Mouse (Mus musculus): ENCODE measurements at regions not wholly inside any gene's neighbourhood (a gene's known extent, or its start where the extent isn't known, plus 50 kb on each side); places are given as distances from the start of the nearest gene placed in this dataset.

GRCm38 (mm10) chr14:76872510-76872909, 164.1 kb upstream of the Ccdc122 start:
- H3K4me2 ChIP-seq: no peak overlapping the region

DNA sequence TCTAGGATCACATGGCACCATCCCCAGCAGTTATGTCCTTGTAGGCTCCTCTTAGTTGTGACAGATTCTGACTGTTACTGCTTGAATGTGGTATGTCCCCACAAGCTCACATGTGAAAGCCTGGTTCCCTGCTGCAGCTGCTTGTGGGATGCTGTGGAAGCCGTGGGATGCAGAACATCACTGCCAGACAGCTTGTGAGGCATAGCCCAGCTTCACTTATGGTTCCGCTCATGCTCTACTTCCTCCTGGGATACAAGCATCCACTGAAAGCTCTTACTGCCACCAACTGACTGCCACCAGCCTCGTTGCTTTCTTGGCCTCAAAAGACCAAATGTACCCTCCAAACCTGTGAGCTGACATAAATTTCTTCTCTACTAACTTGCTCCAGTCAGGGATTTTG, 167.7 kb upstream of the Ccdc122 start:
- WGBS: 83% methylated on average over 3 of the region's 3 CpGs

More at GRCm38 (mm10) chr14:76872510-76872909, 164.1 kb upstream of the Ccdc122 start:
- ATAC-seq (replicated peaks; ENCODE audit: low FRiP score) (no peak), DNase-seq (ENCODE audit: low spot score) (no peak)
- H3K36me3 ChIP-seq (ENCODE audit: control insufficient read depth, insufficient read depth, low read length): no peaks in the 10 kb centered on the region
- H3K4me1 ChIP-seq (replicated peaks; ENCODE audit: control insufficient read depth, insufficient read depth, low read length): peaks cover 2% of the 10 kb centered on the region; the same call in 1 of the 2 replicates
- H3K27ac ChIP-seq (ENCODE audit: low read depth, low read length): no peak overlapping the region
- H3K9ac ChIP-seq (ENCODE audit: low read depth, low read length): no peak overlapping the region
- 86% methylated on average over 7 of the region's 7 CpGs for WGBS
- H3K4me3 ChIP-seq (ENCODE audit: low read depth, low read length): no peak overlapping the region
- no peaks in the 10 kb centered on the region for H3K9me3 ChIP-seq (ENCODE audit: control insufficient read depth, low read length)
- no peaks in the 10 kb centered on the region for H3K27me3 ChIP-seq (replicated peaks; ENCODE audit: control insufficient read depth, insufficient read depth, low read length)

DNA sequence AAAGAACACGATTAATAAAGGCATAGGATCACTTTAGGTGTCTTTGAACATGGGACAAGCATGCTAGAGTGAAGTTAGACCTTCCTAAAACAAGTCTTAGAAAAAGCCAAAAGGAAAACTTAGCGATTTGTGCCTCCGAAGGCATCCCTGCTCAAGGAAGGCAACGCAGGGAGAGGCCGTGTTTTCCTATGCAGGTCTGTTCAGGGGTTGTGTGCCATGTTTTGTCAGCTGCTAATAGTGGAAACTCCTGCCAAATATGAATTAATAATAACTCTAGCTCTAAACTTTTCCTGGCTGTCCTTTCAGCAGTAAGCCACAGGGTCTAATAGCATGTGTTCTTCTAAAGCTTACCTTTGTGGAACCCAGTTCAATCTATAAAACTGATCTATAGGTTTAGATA, 168.4 kb upstream of the Ccdc122 start:
- Histone ChIP-seq H3K27ac (ENCODE audit: low read depth, low read length) (no peak overlapping the region), H3K4me1 (replicated peaks; ENCODE audit: control insufficient read depth, insufficient read depth, low read length) (no peaks in the 10 kb centered on the region), H3K36me3 (ENCODE audit: control insufficient read depth, insufficient read depth, low read length) (no peaks in the 10 kb centered on the region), H3K9ac (ENCODE audit: low read depth, low read length) (no peak overlapping the region), H3K27me3 (replicated peaks; ENCODE audit: control insufficient read depth, insufficient read depth, low read length) (no peaks in the 10 kb centered on the region), H3K9me3 (ENCODE audit: control insufficient read depth, low read length) (no peaks in the 10 kb centered on the region), H3K4me2 (no peak overlapping the region), H3K4me3 (ENCODE audit: low read depth, low read length) (no peak overlapping the region)
- ATAC-seq (replicated peaks; ENCODE audit: low FRiP score) (no peak), DNase-seq (ENCODE audit: low spot score) (no peak)
- WGBS: 86% methylated on average over 5 of the region's 5 CpGs

More for the DNA sequence above, 167.7 kb upstream of the Ccdc122 start:
- Histone ChIP-seq H3K36me3 (ENCODE audit: control insufficient read depth, insufficient read depth, low read length) (no peaks in the 10 kb centered on the region), H3K9me3 (ENCODE audit: control insufficient read depth, low read length) (no peaks in the 10 kb centered on the region), H3K27ac (ENCODE audit: low read depth, low read length) (no peak overlapping the region), H3K4me2 (no peak overlapping the region), H3K4me1 (replicated peaks; ENCODE audit: control insufficient read depth, insufficient read depth, low read length) (no peaks in the 10 kb centered on the region), H3K9ac (ENCODE audit: low read depth, low read length) (no peak overlapping the region), H3K27me3 (replicated peaks; ENCODE audit: control insufficient read depth, insufficient read depth, low read length) (no peaks in the 10 kb centered on the region), H3K4me3 (ENCODE audit: low read depth, low read length) (no peak overlapping the region)
- ATAC-seq (replicated peaks; ENCODE audit: low FRiP score) (no peak), DNase-seq (ENCODE audit: low spot score) (no peak)

- Histone ChIP-seq H3K36me3 (ENCODE audit: control insufficient read depth, insufficient read depth, low read length) (no peaks in the 10 kb centered on the region), H3K27ac (ENCODE audit: low read depth, low read length) (no peak overlapping the region), H3K9ac (ENCODE audit: low read depth, low read length) (no peak overlapping the region), H3K4me2 (no peak overlapping the region), H3K9me3 (ENCODE audit: control insufficient read depth, low read length) (no peaks in the 10 kb centered on the region), H3K27me3 (replicated peaks; ENCODE audit: control insufficient read depth, insufficient read depth, low read length) (no peaks in the 10 kb centered on the region), H3K4me3 (ENCODE audit: low read depth, low read length) (no peak overlapping the region), H3K4me1 (replicated peaks; ENCODE audit: control insufficient read depth, insufficient read depth, low read length) (no peaks in the 10 kb centered on the region)
- no peak for DNase-seq (ENCODE audit: low spot score)
- no peak for ATAC-seq (replicated peaks; ENCODE audit: low FRiP score)
- WGBS: 62% methylated on average over 4 of the region's 4 CpGs
Observed at GRCm38 (mm10) chr14:76864664-76865063, 171.9 kb upstream of the Ccdc122 start.

DNA sequence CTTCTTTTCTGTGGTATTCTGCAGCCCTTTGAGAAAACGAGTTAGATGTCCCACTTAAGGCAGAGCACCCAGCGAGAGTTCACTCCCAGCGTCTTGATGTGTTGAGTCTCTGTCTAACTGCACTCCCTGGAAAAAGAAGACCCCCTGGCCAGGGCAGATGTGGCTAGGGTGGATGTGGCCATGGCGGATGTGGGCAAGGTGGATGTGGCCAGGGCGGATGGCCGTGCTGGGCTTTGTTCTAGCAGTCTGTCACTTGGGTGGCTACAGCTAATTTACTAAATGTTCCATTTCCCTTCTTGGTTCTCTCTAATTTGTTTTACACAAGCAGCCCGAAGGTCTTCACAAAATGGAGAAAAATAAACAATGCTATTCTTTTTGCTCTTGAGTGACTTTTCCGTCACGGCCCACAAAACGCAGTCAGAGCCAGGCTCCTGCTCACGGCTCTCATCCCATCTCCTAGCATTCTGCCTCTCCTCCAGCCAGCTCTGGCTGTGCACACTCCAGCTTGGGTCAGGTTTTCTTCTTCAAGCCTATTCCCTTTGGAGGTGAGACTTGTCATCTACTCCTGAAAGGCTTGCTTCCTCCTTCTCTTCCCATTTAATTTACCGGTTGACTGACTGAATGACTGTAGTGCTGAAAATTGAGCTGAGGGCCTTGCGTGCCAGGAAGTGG, 173.4 kb upstream of the Ccdc122 start:
- no peaks in the 10 kb centered on the region for H3K9me3 ChIP-seq (ENCODE audit: control insufficient read depth, low read length)
- no peak overlapping the region for H3K9ac ChIP-seq (ENCODE audit: low read depth, low read length)
- no peak for ATAC-seq (replicated peaks; ENCODE audit: low FRiP score)
- no peak overlapping the region for H3K4me2 ChIP-seq
- H3K27ac ChIP-seq (ENCODE audit: low read depth, low read length): no peak overlapping the region
- no peaks in the 10 kb centered on the region for H3K36me3 ChIP-seq (ENCODE audit: control insufficient read depth, insufficient read depth, low read length)
- WGBS: 77% methylated on average over 13 of the region's 13 CpGs
- H3K4me1 ChIP-seq (replicated peaks; ENCODE audit: control insufficient read depth, insufficient read depth, low read length): no peaks in the 10 kb centered on the region
- DNase-seq (ENCODE audit: low spot score): no peak
- H3K4me3 ChIP-seq (ENCODE audit: low read depth, low read length): no peak overlapping the region
- H3K27me3 ChIP-seq (replicated peaks; ENCODE audit: control insufficient read depth, insufficient read depth, low read length): 0 out of 2 replicates have a peak, but pooled peaks cover 2% of the 10 kb centered on the region

GRCm38 (mm10) chr14:76858396-76858795, 178.2 kb upstream of the Ccdc122 start:
- Histone ChIP-seq H3K36me3 (ENCODE audit: control insufficient read depth, insufficient read depth, low read length) (no peaks in the 10 kb centered on the region), H3K4me1 (replicated peaks; ENCODE audit: control insufficient read depth, insufficient read depth, low read length) (peaks cover 7% of the 10 kb centered on the region), H3K4me3 (ENCODE audit: low read depth, low read length) (no peak overlapping the region), H3K27me3 (replicated peaks; ENCODE audit: control insufficient read depth, insufficient read depth, low read length) (0 out of 2 replicates have a peak, but pooled peaks cover 2% of the 10 kb centered on the region), H3K4me2 (no peak overlapping the region), H3K27ac (ENCODE audit: low read depth, low read length) (no peak overlapping the region), H3K9ac (ENCODE audit: low read depth, low read length) (no peak overlapping the region), H3K9me3 (ENCODE audit: control insufficient read depth, low read length) (no peaks in the 10 kb centered on the region)
- 68% methylated on average over 5 of the region's 5 CpGs for WGBS
- no peak for DNase-seq (ENCODE audit: low spot score)
- ATAC-seq (replicated peaks; ENCODE audit: low FRiP score): no peak

DNA sequence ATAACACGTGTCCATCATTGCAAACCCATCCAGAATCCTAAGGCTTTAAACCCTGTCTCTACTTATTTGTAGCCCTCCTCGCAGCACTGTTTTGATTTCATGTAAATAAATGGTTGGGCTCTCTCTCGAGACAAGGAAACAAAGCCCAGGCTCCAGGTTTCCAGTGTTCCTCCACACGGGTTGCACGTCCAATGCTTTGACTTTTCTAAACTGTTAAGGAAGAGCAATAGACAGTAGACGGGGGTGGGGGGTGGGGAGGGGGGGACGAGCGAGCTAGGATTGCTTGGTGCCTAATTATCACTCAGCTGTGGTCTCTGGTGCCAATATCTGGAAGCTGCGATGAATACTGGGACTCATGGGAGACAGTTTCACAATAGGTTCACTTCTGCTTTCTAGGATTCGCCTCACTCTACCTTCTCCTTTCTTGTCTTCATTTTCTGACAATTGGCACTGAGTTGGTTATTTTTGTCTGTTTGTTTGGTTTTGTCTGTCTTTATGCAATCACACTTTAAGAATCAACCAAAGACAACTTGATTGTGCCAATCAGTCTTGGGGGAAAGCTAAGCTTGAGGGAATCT, 179.3 kb upstream of the Ccdc122 start:
- H3K36me3 ChIP-seq (ENCODE audit: control insufficient read depth, insufficient read depth, low read length): no peaks in the 10 kb centered on the region
- H3K4me1 ChIP-seq (replicated peaks; ENCODE audit: control insufficient read depth, insufficient read depth, low read length): peaks cover 8% of the 10 kb centered on the region
- peak overlapping the region; percentile 9 for H3K4me2 ChIP-seq
- ATAC-seq (replicated peaks; ENCODE audit: low FRiP score) (no peak), DNase-seq (ENCODE audit: low spot score) (no peak)
- no peak overlapping the region for H3K9ac ChIP-seq (ENCODE audit: low read depth, low read length)
- 34% methylated on average over 10 of the region's 10 CpGs for WGBS
- H3K27me3 ChIP-seq (replicated peaks; ENCODE audit: control insufficient read depth, insufficient read depth, low read length): 0 out of 2 replicates have a peak, but pooled peaks cover 2% of the 10 kb centered on the region
- no peak overlapping the region for H3K27ac ChIP-seq (ENCODE audit: low read depth, low read length)
- H3K9me3 ChIP-seq (ENCODE audit: control insufficient read depth, low read length): no peaks in the 10 kb centered on the region
- no peak overlapping the region for H3K4me3 ChIP-seq (ENCODE audit: low read depth, low read length)

DNA sequence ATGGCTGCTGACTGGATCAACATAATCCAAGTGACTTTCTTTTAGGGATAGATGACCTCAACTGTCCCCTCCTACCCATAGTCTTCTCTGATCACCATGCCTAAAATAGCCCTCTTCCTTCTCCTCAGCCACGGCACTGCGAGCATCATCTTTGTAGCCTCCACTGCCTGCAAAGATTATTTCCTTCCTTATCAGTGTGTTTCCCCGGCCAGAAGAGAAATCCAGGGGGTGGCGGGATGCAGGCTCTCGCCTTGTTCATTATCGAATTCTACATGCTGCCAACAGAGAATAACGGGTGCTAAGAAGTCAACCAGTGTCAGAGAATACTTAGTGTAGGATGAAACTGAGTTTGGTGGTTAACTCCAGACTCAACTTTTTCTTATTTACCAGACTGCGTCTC, 180.0 kb upstream of the Ccdc122 start:
- 0 out of 2 replicates have a peak, but pooled peaks cover 2% of the 10 kb centered on the region for H3K27me3 ChIP-seq (replicated peaks; ENCODE audit: control insufficient read depth, insufficient read depth, low read length)
- H3K9ac ChIP-seq (ENCODE audit: low read depth, low read length): no peak overlapping the region
- peaks cover 15% of the 10 kb centered on the region for H3K4me1 ChIP-seq (replicated peaks; ENCODE audit: control insufficient read depth, insufficient read depth, low read length)
- H3K4me2 ChIP-seq: peak overlapping the region; percentile 9
- H3K36me3 ChIP-seq (ENCODE audit: control insufficient read depth, insufficient read depth, low read length): no peaks in the 10 kb centered on the region
- H3K9me3 ChIP-seq (ENCODE audit: control insufficient read depth, low read length): no peaks in the 10 kb centered on the region
- no peak overlapping the region for H3K4me3 ChIP-seq (ENCODE audit: low read depth, low read length)
- DNase-seq (ENCODE audit: low spot score): no peak
- peak; percentile 49; the same call in 1 of the 2 replicates for ATAC-seq (replicated peaks; ENCODE audit: low FRiP score)
- 17% methylated on average over 8 of the region's 8 CpGs for WGBS
- H3K27ac ChIP-seq (ENCODE audit: low read depth, low read length): no peak overlapping the region

DNA sequence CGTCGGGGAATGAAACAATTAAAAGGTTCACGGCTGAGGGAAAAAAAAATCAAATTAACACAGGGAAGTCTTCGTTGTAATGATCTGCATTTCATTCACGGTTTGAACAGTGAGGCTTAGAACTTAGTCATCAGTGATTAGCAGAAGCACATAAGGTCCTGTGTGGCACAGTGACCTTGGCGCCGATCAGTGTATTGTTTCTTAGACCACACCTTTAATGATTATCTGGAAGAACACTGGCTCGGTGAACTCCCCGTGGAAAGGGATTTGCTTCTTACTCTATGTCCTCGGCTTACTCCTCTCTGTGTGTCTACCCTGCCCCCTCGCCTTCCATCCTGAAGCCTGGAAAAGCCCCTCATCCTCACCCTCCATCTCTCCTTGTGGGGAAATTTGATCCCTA, 181.6 kb upstream of the Ccdc122 start:
- DNase-seq (ENCODE audit: low spot score): no peak
- Histone ChIP-seq H3K4me1 (replicated peaks; ENCODE audit: control insufficient read depth, insufficient read depth, low read length) (peaks cover 20% of the 10 kb centered on the region), H3K9ac (ENCODE audit: low read depth, low read length) (no peak overlapping the region), H3K4me2 (no peak overlapping the region), H3K27ac (ENCODE audit: low read depth, low read length) (no peak overlapping the region), H3K9me3 (ENCODE audit: control insufficient read depth, low read length) (no peaks in the 10 kb centered on the region), H3K27me3 (replicated peaks; ENCODE audit: control insufficient read depth, insufficient read depth, low read length) (0 out of 2 replicates have a peak, but pooled peaks cover 2% of the 10 kb centered on the region), H3K4me3 (ENCODE audit: low read depth, low read length) (no peak overlapping the region), H3K36me3 (ENCODE audit: control insufficient read depth, insufficient read depth, low read length) (no peaks in the 10 kb centered on the region)
- no peak for ATAC-seq (replicated peaks; ENCODE audit: low FRiP score)
- WGBS: 84% methylated on average over 11 of the region's 11 CpGs

Data from liver, embryonic 11.5 days (tissue).